In the genomic region with DNA sequence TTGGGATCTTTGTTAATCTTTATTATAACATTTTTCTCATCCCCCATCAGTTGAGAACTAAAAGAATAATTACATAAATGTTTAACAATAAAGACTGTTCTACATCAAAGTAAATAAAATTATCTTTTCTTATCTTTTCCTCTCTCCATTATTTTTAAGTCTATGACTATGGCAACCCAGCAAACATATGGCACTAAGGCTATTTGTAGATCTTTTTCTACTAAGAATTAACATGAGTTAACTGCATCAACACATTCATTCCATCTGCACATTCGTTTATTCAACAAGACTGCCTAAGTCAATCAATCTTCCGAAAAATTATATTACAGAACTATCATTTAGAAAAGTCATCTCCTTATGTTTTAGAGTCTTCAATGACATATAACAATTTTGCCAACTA, we compare ENCODE assay signal across 33 mouse cellular contexts.
"Had no signal": no experiment of that assay in that cellular context is flagged by ENCODE, and none has a peak within 500 bp of the region (broad histone marks: within the 10 kb centered on the region; RNA-seq: fewer than 3 reads in every experiment).

No protein-coding gene starts in this region.

- H3K4me1 ChIP-seq: heart, embryonic 12.5 days; heart, embryonic 13.5 days; heart, embryonic 15.5 days; hindbrain, embryonic 12.5 days; hindbrain, embryonic 13.5 days; hindbrain, embryonic 15.5 days; intestine, embryonic 15.5 days; kidney, embryonic 15.5 days had no signal

- H3K4me3 ChIP-seq: heart, embryonic 12.5 days; heart, embryonic 13.5 days; heart, embryonic 15.5 days; hindbrain, embryonic 12.5 days; hindbrain, embryonic 13.5 days; hindbrain, embryonic 15.5 days; intestine, embryonic 15.5 days; kidney, embryonic 15.5 days; layer of hippocampus, adult 2 months; left cerebral cortex, adult 2 months had no signal

- H3K36me3 ChIP-seq: heart, embryonic 12.5 days; heart, embryonic 13.5 days; heart, embryonic 15.5 days; hindbrain, embryonic 12.5 days; hindbrain, embryonic 13.5 days; hindbrain, embryonic 15.5 days; intestine, embryonic 15.5 days; kidney, embryonic 15.5 days had no signal

- ATAC-seq: hindbrain, embryonic 16.5 days; hindbrain, postnatal 0 days; inflammation-experienced regulatory T-cells, adult 6 months; intestine, embryonic 15.5 days; intestine, embryonic 16.5 days; intestine, postnatal 0 days had no signal

- H3K27me3 ChIP-seq: heart, embryonic 12.5 days; heart, embryonic 13.5 days; heart, embryonic 15.5 days; hindbrain, embryonic 12.5 days; hindbrain, embryonic 13.5 days; hindbrain, embryonic 15.5 days; intestine, embryonic 15.5 days; kidney, embryonic 15.5 days had no signal

- H3K9me3 ChIP-seq: heart, embryonic 12.5 days; heart, embryonic 13.5 days; heart, embryonic 15.5 days; hindbrain, embryonic 12.5 days; hindbrain, embryonic 13.5 days; hindbrain, embryonic 15.5 days; intestine, embryonic 15.5 days; kidney, embryonic 15.5 days had no signal

- DNase-seq: heart, postnatal 10 days; heart, postnatal 14 days; heart, postnatal 36 days; heart, postnatal 4 days; kidney, adult 11 months; kidney, adult 18-20 months; kidney, adult 2 months; kidney, adult 8-10 months; kidney, adult 9 months; kidney, postnatal 10 days; kidney, postnatal 14 days; kidney, postnatal 25 days; kidney, postnatal 36 days; kidney, postnatal 4 days; layer of hippocampus, adult 9-11 months; layer of hippocampus, postnatal 36 days had no signal

- H3K27ac ChIP-seq: heart, embryonic 13.5 days; heart, embryonic 15.5 days; hindbrain, embryonic 12.5 days; hindbrain, embryonic 13.5 days; hindbrain, embryonic 14.5 days; hindbrain, embryonic 15.5 days; hindbrain, postnatal 0 days; intestine, embryonic 15.5 days; kidney, embryonic 15.5 days; kidney, postnatal 0 days; layer of hippocampus, adult 2 months; left cerebral cortex, adult 2 months had no signal
